Mouse (Mus musculus): Measurements from ENCODE around the gene Sgms2. TPM values are rescaled to one million over a fixed set of nuclear protein-coding genes. Genes with fewer than 3 reads are reported as not detected.

The Sgms2 gene
- 0.28 and 0.42 TPM in 2 replicates for polyA plus RNA-seq (2015; fragmentation: Nextera tagmentation; extraction: Ambion mirVana)

DNA sequence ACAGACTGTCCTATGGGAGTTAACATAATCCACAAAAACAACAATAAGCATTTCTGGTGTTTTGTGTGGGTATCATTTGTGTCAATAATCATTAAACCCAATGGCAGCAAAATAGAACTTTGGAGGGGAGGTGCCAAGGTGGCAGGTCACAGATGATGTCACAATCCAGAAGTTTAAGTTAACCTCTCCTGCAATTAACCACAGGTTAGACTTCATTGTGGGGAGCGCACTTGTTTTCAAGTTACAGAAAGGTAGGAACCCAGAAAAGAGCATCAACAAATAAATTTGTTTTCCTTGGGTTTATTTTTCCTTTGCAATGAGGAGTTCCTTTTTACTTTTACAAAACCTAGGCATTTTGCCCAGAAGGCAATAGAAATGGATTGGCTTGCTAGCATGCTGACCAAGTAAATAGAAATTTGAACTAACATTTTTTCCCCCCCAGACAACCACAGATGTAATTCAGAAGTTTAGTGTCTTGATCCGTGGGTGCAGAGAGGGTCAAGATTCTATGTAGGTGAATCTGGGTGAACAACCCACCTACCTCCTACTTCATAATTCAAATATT is at the start of gene Sgms2:
Sgms2 (minus strand) TSS at position 51 of the 565 bp plus-strand sequence.
- no peak for DNase-seq (ENCODE audit: low spot score)

DNA sequence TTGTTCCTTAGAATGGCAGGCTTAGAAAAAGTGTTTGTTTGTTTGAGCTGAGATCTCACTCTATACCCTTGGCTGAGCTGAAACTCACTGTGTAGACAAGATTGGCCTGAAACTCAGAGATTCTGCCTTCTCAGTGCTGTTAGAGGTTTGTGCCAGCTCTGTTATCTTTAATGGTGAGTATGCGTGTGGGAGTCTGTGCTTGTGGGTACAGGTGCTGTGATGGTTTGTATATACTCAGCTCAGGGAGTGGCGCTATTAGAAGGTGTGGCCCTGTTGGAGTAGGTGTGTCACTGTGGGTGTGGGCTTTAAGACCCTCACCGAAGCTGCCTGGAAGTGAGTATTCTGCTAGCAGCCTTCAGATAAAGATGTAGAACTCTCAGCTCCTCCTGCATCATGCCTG is 34.0 kb upstream of the Sgms2 start:
- no peak for DNase-seq (ENCODE audit: low spot score)

DNA sequence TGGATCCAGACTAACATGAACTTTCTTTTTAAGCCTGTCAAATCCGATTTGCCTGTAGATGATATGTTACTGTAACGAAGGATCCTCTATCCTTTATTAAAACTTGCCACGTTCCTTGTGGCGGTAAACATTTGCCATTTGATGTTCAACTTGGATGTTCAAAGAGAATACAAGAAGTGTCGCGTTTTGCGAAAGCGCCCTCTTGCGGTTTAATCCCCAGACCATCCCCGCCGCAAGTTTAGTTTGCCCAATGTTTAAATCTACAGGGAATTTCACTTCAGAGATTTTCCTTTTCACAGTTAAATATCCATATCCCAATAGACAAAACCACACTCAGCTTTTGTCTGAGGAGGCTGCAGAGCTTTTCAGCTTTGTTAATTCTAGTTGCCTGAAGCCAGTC is 33.6 kb upstream of the Sgms2 start:
- DNase-seq (ENCODE audit: low spot score) = peak; percentile 24

DNA sequence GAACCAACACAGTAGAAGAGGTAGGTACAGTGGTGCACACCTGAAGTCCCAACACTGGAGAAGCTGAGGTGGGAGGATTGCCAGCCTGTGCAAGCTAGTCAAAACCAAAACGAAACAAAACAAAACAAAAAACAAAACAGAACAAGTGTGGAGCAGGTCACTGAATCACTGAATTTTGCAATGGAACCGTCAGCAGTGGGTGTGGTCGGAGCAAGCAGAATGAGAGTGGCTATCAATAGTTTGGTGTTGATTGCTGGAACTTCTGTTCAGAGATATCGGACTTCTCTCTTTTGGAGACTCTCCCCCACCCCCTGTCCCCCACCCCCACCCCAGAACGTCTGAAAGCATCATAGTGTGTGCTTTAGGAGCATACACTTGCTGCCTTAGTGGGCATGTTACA is 33.0 kb upstream of the Sgms2 start:
- no peak for DNase-seq (ENCODE audit: low spot score)

DNA sequence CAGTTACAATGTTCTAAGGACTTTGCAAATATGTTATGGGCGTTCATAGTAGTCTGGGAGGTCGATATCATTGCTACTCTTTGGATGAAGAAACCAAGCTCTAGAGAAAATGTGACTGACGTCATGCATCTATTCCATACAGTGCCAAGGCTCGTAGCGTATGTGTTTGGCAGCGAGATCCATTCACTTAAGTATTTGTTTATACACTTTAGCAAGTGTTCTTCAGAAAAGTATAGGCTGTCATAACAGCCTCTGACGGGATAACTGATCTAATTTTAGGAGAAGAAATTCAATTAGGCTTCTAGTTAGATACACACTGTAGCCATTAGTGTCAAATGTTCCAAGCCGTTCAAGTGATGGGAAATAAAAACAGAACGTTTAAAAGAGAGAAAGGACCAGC is 32.5 kb upstream of the Sgms2 start:
- no peak for DNase-seq (ENCODE audit: low spot score)

DNA sequence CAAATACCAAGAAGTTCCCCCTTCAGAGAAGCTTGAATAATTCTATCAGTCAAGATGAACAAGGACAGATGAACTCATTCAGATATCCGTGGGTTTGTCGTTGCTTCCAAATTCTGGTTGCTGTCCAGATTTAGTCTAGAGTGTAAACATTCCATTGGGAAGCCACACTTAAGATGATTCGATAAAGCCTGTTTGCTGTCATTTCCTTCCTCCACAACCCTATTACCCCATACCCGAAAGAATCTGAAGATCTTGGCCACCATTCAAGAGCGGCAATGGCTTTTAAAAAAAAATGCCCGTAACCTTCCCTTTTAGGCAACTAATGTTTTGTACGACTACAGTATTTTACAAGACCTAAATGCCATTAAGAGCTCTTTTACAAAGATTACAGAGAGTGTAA is 31.0 kb upstream of the Sgms2 start:
- DNase-seq (ENCODE audit: low spot score) = no peak

DNA sequence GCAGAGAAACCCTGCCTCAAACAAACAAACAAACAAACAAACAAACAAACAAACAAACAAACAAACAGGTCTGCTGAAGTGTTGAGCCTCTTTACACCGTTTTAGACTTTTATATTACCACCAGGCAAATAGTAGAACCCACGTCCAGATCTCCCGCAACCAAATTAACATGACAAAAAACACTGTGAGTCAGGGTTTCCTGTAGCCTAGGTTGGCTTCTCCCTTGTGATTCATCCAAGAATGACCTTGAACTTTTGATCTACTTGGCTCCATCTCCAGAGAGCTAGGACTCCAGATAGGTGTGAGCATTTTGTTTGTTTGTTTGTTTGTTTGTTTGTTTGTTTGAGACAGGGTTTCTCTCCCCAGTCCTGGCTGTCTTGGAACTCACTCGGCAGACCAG is 30.0 kb upstream of the Sgms2 start:
- no peak for DNase-seq (ENCODE audit: low spot score)

DNA sequence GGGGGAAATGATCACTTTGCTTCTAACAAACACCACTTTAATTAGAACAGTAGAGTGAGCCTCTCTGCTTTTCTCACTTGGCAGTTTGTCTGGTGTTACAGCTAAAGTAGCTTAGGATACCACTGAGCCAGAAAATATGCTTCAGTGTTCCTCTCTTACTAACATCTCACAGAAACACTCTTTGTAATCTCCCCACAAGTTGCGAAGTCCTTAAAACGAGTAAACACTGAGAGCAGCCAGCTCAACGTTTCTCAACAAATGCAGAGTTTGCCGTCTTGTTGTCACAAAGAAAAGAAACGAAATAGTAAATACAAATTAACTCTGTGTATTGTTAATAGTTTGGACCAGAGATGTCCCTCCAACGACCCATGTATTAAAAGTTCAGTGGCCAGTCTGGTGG is 26.5 kb upstream of the Sgms2 start:
- DNase-seq (ENCODE audit: low spot score) = no peak

DNA sequence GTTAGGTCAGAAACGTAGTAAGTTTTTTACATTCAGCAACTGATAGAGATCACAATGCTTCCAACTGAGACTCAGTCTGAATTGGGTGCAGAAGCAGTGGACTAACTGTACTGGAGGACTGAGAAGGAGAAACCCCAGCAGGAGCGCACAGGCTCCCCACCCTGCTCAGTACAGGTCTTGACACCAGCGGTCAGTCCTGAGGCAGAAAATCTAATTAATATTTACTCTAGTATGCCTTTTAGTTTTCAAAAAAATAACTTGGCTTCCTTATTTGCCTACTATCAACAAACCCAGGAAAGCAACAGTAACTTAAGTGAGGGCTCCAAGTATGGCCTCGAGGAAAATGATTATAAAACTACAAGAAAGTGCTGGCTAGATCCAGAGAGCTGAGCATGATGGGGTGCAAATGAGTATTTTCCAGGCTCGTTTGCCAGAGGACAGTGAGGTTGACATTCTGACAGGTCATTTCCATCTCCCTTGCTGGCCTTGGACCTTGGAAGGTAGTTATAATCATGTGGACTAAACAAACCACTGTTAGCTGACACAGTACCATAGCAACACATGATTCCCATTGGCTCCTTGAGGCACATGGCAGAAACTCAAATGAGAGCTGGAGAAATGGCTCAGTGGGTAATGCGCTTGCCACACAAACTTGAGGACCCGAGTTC is 25.3 kb upstream of the Sgms2 start:
- no peak for DNase-seq (ENCODE audit: low spot score)

DNA sequence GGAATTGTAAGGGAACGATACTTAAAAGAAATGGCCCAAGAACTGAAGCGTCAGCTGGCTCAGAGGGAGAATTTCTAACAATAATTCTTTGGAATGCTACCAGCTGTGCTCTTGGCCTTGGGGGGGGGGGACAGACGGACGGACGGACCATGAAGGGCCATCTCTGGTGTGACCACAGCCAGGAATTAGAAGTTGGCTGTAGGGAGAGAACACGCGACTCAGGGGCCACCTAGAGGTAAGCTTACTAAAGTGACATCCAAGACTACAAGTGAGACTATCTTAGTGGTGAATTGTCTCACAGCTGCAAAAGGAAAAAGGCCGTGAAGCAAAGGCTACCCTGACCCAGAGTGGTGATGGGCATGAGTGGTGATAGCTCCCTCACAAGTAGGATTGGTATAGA is 20.4 kb upstream of the Sgms2 start:
- no peak for DNase-seq (ENCODE audit: low spot score)

DNA sequence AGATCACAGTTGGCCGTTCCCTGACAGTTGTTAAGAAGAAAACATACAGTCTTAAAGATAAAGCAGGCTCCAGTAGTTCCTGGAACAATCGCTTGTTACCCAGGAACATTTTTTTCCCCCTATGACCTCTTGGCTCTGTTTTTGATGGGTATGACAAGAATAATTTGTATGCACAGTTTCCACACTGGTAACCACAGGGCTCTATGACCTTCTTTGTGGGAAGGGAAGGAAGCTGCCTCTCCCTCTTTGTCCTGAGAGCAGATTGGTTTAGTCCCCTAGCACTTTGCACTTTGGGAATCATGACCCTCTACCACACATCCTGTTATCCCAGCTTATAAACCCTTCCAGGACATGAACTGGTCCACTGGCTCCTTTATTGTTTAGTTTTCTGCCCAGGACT is 16.8 kb upstream of the Sgms2 start:
- DNase-seq (ENCODE audit: low spot score) = no peak

DNA sequence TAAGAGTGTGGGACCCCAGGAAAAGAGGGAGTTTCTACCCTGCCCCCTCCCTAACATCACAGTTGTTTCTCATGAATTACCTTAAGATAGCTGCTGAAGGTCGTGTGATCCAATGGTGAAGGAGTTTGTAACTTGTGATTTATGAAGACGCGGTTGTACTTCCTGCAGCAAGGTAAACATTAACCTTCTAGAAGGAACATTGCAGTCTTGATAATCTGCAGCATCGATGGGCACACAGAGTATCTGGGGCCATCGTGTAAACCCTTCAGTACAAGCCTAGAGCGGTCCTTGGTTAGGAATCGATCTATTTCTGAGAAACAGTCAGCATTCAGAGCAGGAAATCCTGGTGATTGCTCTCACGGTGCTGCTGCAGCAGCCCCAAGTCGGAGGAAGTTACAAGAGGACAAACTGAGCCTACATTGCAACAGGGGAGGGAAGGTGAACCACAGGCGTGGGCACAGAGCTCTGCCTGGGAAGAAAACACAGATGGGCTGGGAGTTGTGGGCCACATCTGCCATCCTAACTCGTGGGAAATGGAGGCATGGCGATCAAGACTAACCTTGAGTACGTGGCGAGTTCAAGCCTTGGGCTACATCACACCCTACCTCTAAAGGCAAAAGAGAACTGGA is 13.5 kb upstream of the Sgms2 start:
- no peak for DNase-seq (ENCODE audit: low spot score)

DNA sequence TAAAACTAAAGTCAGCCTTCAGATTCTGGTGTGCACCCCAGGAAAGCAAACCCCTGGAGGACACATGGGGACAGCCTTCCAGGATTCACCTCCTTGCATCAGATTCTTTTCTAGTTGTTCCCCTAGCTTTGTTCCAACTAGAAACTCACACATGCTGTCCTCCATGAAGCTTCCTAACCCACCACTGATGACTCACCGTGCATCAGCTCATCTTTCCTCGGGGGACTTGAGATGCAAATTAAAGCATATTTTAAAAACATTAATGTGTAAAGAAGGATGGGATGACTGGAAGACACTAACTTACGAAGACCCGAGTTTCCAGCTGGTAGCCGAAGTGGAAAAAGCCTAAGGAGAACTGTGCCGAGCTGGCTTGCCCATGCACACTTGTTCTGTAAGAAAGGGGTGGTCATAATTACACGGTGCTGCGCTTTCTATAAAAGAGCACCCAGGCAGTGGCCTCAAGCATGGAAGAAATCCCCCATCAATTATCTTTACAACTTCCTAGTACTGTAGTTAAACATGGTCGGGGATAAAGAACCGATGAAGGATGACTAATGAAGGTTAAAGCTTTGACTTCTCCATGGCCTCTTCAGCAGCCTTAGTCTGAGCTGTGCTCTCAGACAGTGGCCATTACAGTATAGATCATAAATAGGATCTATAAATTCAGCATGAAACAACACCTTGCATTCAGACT is 10.6 kb upstream of the Sgms2 start:
- no peak for DNase-seq (ENCODE audit: low spot score)

DNA sequence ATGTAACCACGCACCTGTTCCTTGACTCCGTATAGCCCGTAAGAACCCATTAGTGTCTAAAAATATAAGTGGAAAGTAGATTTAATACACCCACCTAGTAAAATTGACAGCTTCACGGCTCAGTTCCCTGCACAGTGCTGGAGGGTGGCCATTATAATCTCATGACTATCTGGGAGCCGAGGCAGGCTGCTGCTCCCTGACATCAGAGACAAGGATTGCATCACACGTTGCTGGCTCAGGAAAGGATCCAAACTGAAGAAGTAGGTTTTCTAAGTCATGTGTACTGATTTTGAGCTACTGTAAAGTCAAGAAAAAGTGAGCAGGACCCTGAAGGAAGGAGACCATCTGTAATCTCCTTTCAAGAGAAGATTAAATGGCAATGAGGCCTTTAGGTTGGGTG is 8.4 kb upstream of the Sgms2 start:
- DNase-seq (ENCODE audit: low spot score) = no peak

DNA sequence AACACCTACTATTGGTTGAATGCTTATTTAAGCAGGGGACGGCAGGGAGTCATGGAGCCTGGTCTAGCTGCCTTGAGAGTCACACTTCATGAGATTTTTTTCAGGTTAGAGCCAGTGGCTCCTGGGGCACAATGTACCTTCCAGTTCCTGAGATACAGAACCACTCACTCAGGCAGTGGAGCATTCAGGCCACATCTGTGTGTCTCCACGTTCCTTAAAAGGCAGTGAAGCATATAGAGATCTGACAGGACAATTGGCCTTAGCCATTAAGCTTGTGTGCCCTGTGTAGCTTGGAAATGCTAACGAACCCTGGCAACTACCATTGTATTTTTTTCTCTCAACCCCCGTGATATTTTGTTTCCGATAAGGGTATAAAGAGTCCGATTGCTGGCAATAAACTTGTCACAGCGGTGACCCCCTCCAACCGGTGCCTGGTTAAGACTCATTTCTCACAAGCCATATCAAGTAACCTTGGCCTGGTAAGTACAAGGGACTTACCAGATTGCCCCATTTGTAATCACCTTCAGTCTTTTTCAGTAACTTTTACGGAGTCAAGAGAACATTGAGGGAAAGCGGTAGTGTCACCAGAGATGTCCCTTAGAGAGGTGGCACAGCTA is 5.4 kb upstream of the Sgms2 start:
- DNase-seq (ENCODE audit: low spot score) = no peak

DNA sequence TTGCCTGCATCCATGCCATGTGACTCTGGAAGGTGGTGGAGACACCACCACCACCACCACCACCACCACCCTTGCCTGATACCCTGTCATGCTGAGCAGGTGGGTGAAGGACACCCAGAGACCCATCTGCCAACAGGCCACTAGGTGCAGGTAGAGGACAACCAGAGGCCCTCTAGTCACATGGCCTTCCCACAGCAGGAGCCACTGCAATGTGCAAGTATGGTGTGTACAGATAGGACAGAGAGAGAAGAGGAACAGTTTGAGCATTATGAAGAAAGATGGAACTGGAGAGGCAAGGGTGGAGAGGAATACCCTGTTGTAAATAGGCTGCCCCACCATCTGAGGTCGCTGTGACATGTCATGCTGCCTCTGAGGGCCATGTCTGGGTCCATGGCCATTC is 3.9 kb upstream of the Sgms2 start:
- no peak for DNase-seq (ENCODE audit: low spot score)

DNA sequence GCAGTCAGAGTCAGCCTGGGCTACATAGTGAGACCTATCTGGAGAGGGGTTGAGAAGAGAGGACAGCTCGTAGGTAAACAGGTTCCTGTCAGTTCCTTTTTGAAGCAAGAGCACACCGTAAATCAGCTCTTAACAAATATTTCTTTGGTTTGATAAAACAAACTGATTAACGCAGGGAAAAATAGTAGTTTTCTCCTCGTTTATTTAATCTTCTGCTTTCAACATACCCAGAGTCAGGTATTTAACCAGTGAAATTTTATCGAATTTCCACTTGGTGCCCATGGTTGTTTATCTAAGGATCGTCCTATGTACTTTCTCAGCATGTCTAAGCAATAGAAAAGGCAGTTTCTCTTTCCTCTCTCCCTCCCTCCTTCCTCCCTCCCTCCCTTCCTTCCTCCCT is 2.0 kb upstream of the Sgms2 start:
- no peak for DNase-seq (ENCODE audit: low spot score)

DNA sequence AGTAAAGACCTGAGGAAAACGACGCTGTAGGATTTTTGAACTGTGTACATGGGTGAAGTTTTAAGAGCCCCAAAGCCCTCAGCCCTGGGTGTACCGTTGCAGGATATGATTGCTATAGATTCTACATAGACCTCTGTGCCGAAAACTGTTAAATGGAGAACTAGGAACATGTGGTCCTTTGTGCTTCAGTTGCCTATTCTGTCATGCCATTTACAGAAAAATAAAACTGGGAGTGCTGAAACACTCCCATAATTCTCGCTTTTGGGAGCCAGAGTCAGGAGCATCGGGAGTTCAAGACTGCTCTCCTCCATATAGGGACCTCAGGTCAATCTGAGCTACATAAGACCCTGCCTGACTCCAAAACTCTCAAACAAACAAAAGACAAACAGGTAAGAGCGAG is 769 bp upstream of the Sgms2 start:
- no peak for DNase-seq (ENCODE audit: low spot score)

DNA sequence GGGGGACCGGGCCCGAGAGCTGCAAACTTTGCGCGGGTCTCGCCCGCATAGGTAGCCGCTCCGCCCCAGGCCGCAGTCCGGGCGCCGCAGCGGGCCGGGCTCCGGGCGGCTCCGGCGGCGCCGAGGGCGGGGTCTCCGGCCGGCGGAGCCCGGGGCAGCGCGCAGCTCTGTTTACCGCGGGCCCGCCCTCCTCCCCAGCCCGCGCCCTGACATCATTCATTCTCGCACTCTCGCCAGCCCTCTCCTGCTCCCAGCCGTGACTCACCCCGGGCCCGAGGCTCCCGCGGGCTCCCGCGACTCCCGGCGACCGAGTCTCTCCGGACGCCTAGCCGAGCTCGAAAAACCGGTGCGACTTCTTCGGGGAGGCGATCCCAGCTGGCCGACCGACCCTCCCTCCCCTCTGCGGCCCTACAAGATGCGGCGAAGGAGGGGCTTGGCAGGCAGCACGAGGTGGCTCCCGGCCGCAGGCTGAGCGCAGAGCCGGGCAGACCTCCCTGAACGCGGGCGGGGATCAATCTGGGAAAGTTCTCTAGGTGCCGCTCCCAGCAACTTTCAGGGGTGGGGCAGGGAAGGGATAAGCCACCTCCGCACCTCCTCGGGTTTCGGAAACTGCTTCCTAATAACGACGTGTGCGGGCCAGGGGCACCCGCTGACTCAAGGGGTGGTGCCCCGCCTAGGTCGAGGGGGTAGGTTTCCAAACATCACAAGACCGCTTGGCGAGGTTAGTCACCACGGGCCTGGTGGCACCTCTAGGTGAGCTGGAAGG is 885 bp downstream of the Sgms2 start:
- DNase-seq (ENCODE audit: low spot score) = no peak

DNA sequence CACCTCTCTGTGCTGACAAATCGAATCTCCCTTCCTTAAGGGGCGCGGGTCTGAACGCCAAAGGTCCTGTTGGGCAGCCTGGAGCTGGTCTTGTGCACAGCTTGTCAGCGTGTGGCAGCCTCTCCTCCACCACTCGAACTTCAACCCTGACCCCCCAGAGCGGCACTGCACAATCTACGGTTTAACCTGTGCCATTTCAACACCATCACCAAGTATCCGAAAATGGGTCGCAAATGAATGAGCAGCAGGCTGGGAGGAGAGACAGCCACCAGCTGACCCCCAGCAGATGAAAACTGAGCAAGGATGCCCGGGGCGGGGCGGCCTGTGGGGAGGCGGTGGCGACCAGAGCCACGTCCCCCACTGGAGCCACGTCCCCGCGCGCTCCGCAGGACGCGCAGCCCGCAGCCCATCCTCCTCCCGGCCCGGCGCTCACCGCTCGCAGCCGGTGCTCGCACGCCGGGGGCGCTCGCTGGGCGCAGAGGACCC is 1.5 kb downstream of the Sgms2 start:
- DNase-seq (ENCODE audit: low spot score) = no peak

DNA sequence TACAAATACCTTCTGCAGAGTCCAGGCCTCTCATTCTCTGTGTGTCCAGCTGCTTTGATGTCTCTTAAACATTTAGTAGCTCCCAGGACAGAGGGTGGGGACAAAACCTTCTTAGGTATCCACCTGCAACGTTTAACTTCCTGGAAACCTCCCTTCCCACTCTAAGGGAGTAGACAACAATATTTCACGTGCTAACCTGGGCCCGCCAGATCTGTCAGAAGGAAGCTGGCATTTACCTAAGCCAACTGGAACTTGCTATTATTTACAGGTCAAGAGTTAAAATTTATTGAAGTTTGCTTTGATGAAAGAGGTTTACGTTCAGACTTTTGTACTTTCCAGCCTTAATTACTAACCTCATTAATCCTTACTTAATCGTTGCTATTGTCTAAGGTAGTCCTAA is 2.2 kb downstream of the Sgms2 start:
- DNase-seq (ENCODE audit: low spot score) = no peak

Measured in thymus, postnatal 0 days (tissue).